Mouse (Mus musculus) midbrain, embryonic 12.5 days (tissue): ENCODE results near the gene Gsk3b. TPM values are rescaled to one million over a fixed set of nuclear protein-coding genes. Genes with fewer than 3 reads are reported as not detected.
"Not testable (repeated sequence)": the region's sequence is repeated elsewhere in the genome, so short reads cannot be mapped to it uniquely, and the experiment has no call there.

Experiments used
- ATAC-seq: fragments of 200-750 bp; cut with Nextera tagmentation; 2 replicates; pipeline ENCODE4 v1.8.0; 2017; ENCODE audit warnings: low read depth, moderate TSS enrichment, moderate library complexity; ENCODE audit not compliant: low FRiP score
- H3K27ac ChIP-seq: fragments of 300-500 bp; sonication (generic); replicated peaks from 2 replicates; pipeline ENCODE4 v1.5.1; 2016; ENCODE audit warnings: mild to moderate bottlenecking
- H3K27me3 ChIP-seq: fragments of 300-500 bp; sonication (generic); 2 replicates; pipeline ENCODE4 v1.6.1; 2016; ENCODE audit warnings: mild to moderate bottlenecking
- H3K36me3 ChIP-seq: fragments of 300-500 bp; sonication (generic); 2 replicates; pipeline ENCODE4 v1.6.1; 2016
- H3K4me1 ChIP-seq: fragments of 300-500 bp; sonication (generic); 2 replicates; pipeline ENCODE4 v1.6.1; 2016
- H3K4me2 ChIP-seq: fragments of 300-500 bp; sonication (generic); replicated peaks from 2 replicates; pipeline ENCODE4 v1.6.1; 2016; ENCODE audit warnings: mild to moderate bottlenecking, moderate library complexity
- H3K4me3 ChIP-seq: fragments of 300-500 bp; sonication (generic); 2 replicates; pipeline ENCODE4 v1.5.1; 2016; ENCODE audit warnings: mild to moderate bottlenecking
- H3K9ac ChIP-seq: fragments of 300-500 bp; sonication (generic); replicated peaks from 2 replicates; pipeline ENCODE4 v1.6.1; 2016; ENCODE audit warnings: mild to moderate bottlenecking, moderate library complexity
- H3K9me3 ChIP-seq: fragments of 300-500 bp; sonication (generic); 2 replicates; pipeline ENCODE4 v1.6.1; 2016; ENCODE audit warnings: mild to moderate bottlenecking
- WGBS: fragments of 180-500 bp; shearing (Covaris S2); methylation state at CpG from one replicate; pipeline ENCODE4 v1.1.7; 2016; 5-methylcytosine and 5-hydroxymethylcytosine counted together
- polyA plus RNA-seq: library from polyadenylated mRNA; unstranded; fragments of >200 nt; fragmentation: Nextera tagmentation; extraction: Ambion mirVana; gene quantifications from 2 replicates; pipeline ENCODE4 v1.2.1, GENCODE M21; 2016

The Gsk3b gene
- polyA plus RNA-seq, 1 experiment from 2014 or later, result 145 TPM

- no peaks in the 10 kb centered on the region for H3K27me3 ChIP-seq
- H3K4me2 ChIP-seq, result no peak overlapping the region
- ATAC-seq, result no peak
- no peak overlapping the region for H3K9ac ChIP-seq
- H3K36me3 ChIP-seq, result peaks cover 10% of the 10 kb centered on the region; the same call in 1 of the 2 replicates
- no peak overlapping the region for H3K27ac ChIP-seq
- 0 out of 2 replicates have a peak, but pooled peaks cover 5% of the 10 kb centered on the region for H3K4me1 ChIP-seq
- no peak overlapping the region for H3K4me3 ChIP-seq
- no peaks in the 10 kb centered on the region for H3K9me3 ChIP-seq
- WGBS, result 91% methylated on average over 9 of the region's 9 CpGs
These were observed 21.2 kb downstream of the Gsk3b start for GRCm38 (mm10) chr16:38110001-38110400.

DNA sequence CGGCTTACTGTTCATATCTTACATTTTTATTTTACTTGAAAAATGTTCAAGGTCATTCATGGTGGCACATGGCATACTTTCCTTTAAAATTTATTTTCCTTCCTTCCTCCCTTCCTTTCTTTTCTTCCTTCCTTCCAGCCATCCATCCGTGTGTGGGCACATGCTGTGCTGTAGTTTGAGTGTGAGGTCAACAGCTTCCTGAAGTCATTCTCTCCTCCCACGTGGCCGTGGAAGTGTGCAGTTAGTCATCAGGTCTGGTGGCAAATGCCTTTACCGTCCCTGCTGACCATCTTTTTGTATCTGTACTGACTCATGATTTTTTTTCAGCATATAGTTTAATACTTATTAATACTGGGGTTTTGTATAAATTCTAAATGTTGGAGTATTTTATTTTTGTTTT lies 21.8 kb downstream of the Gsk3b start:
- no peak for ATAC-seq
- Histone ChIP-seq H3K36me3 (peaks cover 10% of the 10 kb centered on the region; the same call in 1 of the 2 replicates), H3K9me3 (no peaks in the 10 kb centered on the region)

GRCm38 (mm10) chr16:38114074-38114473 lies 25.3 kb downstream of the Gsk3b start:
- H3K36me3 ChIP-seq, result peaks cover 10% of the 10 kb centered on the region; the same call in 1 of the 2 replicates
- no peak overlapping the region for H3K4me3 ChIP-seq
- no peaks in the 10 kb centered on the region for H3K27me3 ChIP-seq
- H3K9me3 ChIP-seq, result no peaks in the 10 kb centered on the region
- ATAC-seq, result no peak
- no peak overlapping the region for H3K27ac ChIP-seq
- no peak overlapping the region for H3K4me2 ChIP-seq
- H3K9ac ChIP-seq, result no peak overlapping the region
- 0 out of 2 replicates have a peak, but pooled peaks cover 5% of the 10 kb centered on the region for H3K4me1 ChIP-seq
- WGBS, result 95% methylated on average over 2 of the region's 2 CpGs

More for the DNA sequence above, 21.8 kb downstream of the Gsk3b start:
- H3K27ac ChIP-seq, result no peak overlapping the region
- no peak overlapping the region for H3K4me3 ChIP-seq
- 0 out of 2 replicates have a peak, but pooled peaks cover 5% of the 10 kb centered on the region for H3K4me1 ChIP-seq
- 80% methylated on average over 5 of the region's 5 CpGs for WGBS
- H3K9ac ChIP-seq, result no peak overlapping the region
- H3K27me3 ChIP-seq, result no peaks in the 10 kb centered on the region
- no peak overlapping the region for H3K4me2 ChIP-seq

DNA sequence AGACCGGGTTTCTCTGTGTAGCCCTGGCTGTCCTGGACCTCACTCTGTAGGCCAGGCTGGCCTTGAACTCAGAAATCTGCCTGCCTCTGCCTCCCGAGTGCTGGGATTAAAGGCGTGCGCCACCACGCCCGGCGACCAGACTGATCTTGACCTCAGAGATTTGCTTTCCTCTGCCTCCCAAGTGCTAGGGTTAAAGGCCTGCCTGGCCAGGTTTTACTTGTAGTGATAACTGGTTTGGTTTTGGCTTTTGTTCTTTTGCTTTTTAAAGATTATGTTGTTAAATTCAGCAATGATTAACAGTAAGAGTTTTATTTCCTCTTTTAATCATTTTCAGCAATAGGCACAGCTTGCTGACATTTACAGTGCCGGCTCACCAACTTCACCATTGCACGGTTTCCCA lies 29.1 kb downstream of the Gsk3b start:
- not testable (repeated sequence) for ATAC-seq, H3K9me3 ChIP-seq, H3K27ac ChIP-seq, H3K27me3 ChIP-seq, H3K4me1 ChIP-seq, H3K4me3 ChIP-seq, H3K4me2 ChIP-seq, H3K9ac ChIP-seq
- H3K36me3 ChIP-seq, result peaks cover 13% of the 10 kb centered on the region; the same call in 1 of the 2 replicates
- WGBS, result 96% methylated on average over 9 of the region's 9 CpGs

DNA sequence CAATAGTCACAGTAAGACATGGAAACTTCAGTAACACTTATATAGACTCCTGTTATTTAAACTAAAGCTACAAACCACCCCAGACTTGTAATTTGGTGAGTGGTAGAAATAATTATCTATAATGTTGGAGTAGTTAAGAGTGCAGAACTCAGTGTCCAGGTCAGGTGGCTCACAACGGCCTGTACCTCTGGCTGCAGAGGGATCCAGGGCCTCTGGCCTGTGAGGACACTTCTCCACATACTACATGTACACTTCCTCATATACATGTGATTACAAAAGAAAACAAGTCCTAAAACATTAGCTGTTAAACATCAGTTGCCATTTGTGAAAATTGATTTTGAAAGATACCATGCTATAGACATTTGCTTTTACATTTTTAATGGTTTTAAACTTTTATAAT lies 29.9 kb downstream of the Gsk3b start:
- H3K27me3 ChIP-seq, result no peaks in the 10 kb centered on the region
- H3K4me2 ChIP-seq, result no peak overlapping the region
- no peak overlapping the region for H3K9ac ChIP-seq
- H3K9me3 ChIP-seq, result no peaks in the 10 kb centered on the region
- WGBS, result 96% methylated on average over 1 of the region's 1 CpGs
- peaks cover 13% of the 10 kb centered on the region; the same call in 1 of the 2 replicates for H3K36me3 ChIP-seq
- H3K4me3 ChIP-seq, result no peak overlapping the region
- no peak for ATAC-seq
- H3K27ac ChIP-seq, result no peak overlapping the region
- H3K4me1 ChIP-seq, result peaks cover 7% of the 10 kb centered on the region

DNA sequence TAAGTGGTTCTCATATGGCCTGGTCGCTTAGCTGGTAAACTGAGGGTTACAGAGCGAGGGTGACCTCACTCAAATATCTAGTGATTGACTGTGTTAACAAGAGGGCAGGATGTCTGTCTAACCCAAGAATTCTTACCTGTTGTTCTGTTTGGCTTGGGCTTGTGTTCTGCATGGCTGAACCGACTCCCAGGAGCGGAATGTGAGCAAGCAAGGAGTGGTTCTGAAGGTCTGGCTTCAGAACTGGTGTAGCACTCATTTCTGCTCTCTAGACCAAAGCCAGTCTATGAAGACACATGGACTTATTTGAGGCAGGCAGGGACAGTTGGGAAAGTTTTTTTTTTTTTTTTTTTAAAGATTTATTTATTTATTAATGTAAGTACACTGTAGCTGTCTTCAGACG lies 30.5 kb downstream of the Gsk3b start:
- no peak overlapping the region for H3K4me2 ChIP-seq
- no peak for ATAC-seq
- H3K27ac ChIP-seq, result no peak overlapping the region
- H3K27me3 ChIP-seq, result no peaks in the 10 kb centered on the region
- peaks cover 9% of the 10 kb centered on the region; the same call in 1 of the 2 replicates for H3K36me3 ChIP-seq
- H3K9ac ChIP-seq, result no peak overlapping the region
- no peaks in the 10 kb centered on the region for H3K9me3 ChIP-seq
- H3K4me1 ChIP-seq, result peaks cover 7% of the 10 kb centered on the region
- WGBS, result 96% methylated on average over 5 of the region's 5 CpGs
- no peak overlapping the region for H3K4me3 ChIP-seq

GRCm38 (mm10) chr16:38129171-38129570 lies 40.4 kb downstream of the Gsk3b start:
- Histone ChIP-seq H3K27me3 (no peaks in the 10 kb centered on the region), H3K4me2 (no peak overlapping the region), H3K4me3 (no peak overlapping the region), H3K36me3 (no peaks in the 10 kb centered on the region), H3K27ac (no peak overlapping the region), H3K9ac (no peak overlapping the region), H3K9me3 (no peaks in the 10 kb centered on the region), H3K4me1 (peaks cover 42% of the 10 kb centered on the region)
- 83% methylated on average over 5 of the region's 5 CpGs for WGBS
- no peak for ATAC-seq

DNA sequence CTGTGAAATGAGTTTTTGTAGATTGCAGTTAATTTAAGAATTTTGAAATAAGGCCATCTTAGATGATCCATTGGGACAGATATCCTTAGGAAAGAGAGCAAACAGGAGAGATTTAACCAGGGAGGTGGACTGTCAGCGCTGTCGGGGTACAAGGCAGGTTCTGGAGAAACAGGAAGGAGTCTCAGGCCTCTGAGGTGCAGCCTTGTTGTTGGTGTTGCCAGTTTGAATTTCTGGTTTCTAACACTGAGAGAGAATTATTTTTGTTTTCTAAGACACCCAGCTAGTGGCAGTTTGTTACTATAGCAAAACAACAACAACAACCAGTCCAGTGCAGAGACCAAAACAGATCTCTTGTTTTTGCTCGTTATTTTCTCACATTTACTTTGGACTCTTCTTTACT lies 42.2 kb downstream of the Gsk3b start:
- WGBS, result 81% methylated on average over 3 of the region's 3 CpGs
- H3K9me3 ChIP-seq, result no peaks in the 10 kb centered on the region
- no peak for ATAC-seq
- no peak overlapping the region for H3K27ac ChIP-seq
- peaks cover 48% of the 10 kb centered on the region for H3K4me1 ChIP-seq
- H3K4me3 ChIP-seq, result no peak overlapping the region
- no peaks in the 10 kb centered on the region for H3K36me3 ChIP-seq
- H3K4me2 ChIP-seq, result no peak overlapping the region
- H3K9ac ChIP-seq, result no peak overlapping the region
- H3K27me3 ChIP-seq, result no peaks in the 10 kb centered on the region

GRCm38 (mm10) chr16:38131756-38132155 lies 43.0 kb downstream of the Gsk3b start:
- no peak for ATAC-seq
- Histone ChIP-seq H3K36me3 (no peaks in the 10 kb centered on the region), H3K4me1 (peaks cover 45% of the 10 kb centered on the region), H3K4me3 (no peak overlapping the region), H3K4me2 (no peak overlapping the region), H3K9me3 (no peaks in the 10 kb centered on the region), H3K9ac (no peak overlapping the region), H3K27me3 (no peaks in the 10 kb centered on the region), H3K27ac (peak overlapping the region; percentile 30; the same call in 1 of the 2 replicates)
- WGBS, result 33% methylated on average over 9 of the region's 9 CpGs

DNA sequence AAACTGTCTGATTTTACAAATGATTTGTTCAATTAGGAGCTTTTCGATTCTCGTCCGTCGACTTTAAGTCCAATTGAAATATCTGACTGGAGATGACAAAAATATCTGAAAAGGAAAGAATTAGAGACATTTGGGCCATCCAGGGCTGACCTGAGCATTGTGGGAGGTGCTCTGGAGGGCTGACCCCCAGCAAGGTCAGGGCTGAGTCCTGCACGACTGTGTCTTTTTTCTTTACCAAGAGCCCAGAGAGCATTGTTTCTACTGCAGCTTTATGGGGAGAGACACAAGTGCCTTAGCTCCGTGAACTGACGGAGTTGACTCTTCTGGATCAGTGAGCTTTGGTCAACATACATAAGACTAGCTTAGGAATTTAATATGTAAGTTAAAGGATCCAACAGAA lies 43.4 kb downstream of the Gsk3b start:
- no peaks in the 10 kb centered on the region for H3K9me3 ChIP-seq
- 0 out of 2 replicates have a peak overlapping the region, but pooled peaks have one; percentile 30 for H3K27ac ChIP-seq
- ATAC-seq, result no peak
- WGBS, result 49% methylated on average over 7 of the region's 7 CpGs
- no peak overlapping the region for H3K9ac ChIP-seq
- H3K4me3 ChIP-seq, result no peak overlapping the region
- no peaks in the 10 kb centered on the region for H3K27me3 ChIP-seq
- no peak overlapping the region for H3K4me2 ChIP-seq
- H3K4me1 ChIP-seq, result peaks cover 49% of the 10 kb centered on the region
- H3K36me3 ChIP-seq, result no peaks in the 10 kb centered on the region

- Histone ChIP-seq H3K36me3 (no peaks in the 10 kb centered on the region), H3K4me1 (peaks cover 42% of the 10 kb centered on the region), H3K4me3 (no peak overlapping the region), H3K9me3 (no peaks in the 10 kb centered on the region), H3K4me2 (no peak overlapping the region), H3K27ac (no peak overlapping the region), H3K9ac (no peak overlapping the region), H3K27me3 (no peaks in the 10 kb centered on the region)
- ATAC-seq, result 0 out of 2 replicates have a peak, but pooled peaks have one; percentile 17
- 51% methylated on average over 5 of the region's 5 CpGs for WGBS
These were observed 48.5 kb downstream of the Gsk3b start for GRCm38 (mm10) chr16:38137296-38137695.

DNA sequence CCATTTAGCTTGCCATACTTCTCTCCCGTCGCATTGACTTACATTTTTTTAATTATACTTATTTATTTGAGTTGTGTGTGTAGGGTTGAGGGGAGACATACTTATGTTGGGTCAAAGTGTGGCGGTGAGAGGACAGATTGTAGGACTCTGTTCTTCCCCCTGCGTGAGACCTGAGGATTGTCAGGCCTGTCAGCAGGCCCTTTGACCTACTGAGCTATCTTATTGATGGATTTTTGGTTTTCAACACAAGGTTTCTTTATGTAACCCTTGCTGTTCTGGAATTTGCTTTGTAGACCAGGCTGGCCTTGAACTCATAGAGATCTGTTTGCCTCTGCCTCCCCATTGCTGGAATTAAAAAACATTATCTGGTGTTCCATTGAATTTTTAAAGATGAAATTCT lies 56.1 kb downstream of the Gsk3b start:
- Histone ChIP-seq H3K4me3 (no peak overlapping the region), H3K4me2 (no peak overlapping the region), H3K9me3 (no peaks in the 10 kb centered on the region), H3K9ac (no peak overlapping the region), H3K27me3 (no peaks in the 10 kb centered on the region), H3K4me1 (no peaks in the 10 kb centered on the region), H3K27ac (no peak overlapping the region), H3K36me3 (peaks cover 14% of the 10 kb centered on the region)
- WGBS, result 92% methylated on average over 4 of the region's 4 CpGs
- ATAC-seq, result no peak

DNA sequence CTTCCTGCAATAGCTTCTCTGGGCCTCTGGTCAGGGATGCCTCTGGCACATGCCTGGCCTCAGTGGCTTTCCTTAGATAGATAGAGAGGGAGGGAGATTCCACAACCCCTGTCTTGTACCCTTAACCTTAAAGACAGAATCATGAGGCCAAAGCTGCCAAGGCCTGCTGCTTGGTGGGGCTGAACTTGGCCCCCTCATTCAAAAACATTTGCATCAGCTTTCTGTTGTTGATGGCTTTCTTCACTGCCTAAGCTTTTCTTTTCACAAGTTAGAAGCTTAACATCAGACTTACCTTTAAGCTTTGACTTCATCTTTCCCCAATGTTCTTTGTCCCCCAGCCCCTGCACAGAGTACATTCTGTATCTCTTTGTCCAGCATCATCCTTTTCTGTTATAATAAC lies 61.8 kb downstream of the Gsk3b start:
- Histone ChIP-seq H3K27ac (no peak overlapping the region), H3K9ac (no peak overlapping the region), H3K27me3 (no peaks in the 10 kb centered on the region), H3K4me1 (no peaks in the 10 kb centered on the region), H3K36me3 (peaks cover 8% of the 10 kb centered on the region; the same call in 1 of the 2 replicates), H3K4me2 (no peak overlapping the region), H3K9me3 (no peaks in the 10 kb centered on the region), H3K4me3 (no peak overlapping the region)
- ATAC-seq, result no peak
